Mouse (Mus musculus) bone marrow, adult 2 months (tissue): ENCODE measurements around the gene H2-K1. TPM values are rescaled to one million over a fixed set of nuclear protein-coding genes. Genes with fewer than 3 reads are reported as not detected.

Experiments used
- H3K27ac ChIP-seq: fragments of 200-500 bp; 2 replicates; pipeline ENCODE4 v1.5.1; 2012; ENCODE audit warnings: low read depth, mild to moderate bottlenecking, control low read depth, inconsistent platforms, low read length; ENCODE audit not compliant: control insufficient read depth, poor library complexity, insufficient read depth
- H3K4me1 ChIP-seq: fragments of 200-500 bp; 2 replicates; pipeline ENCODE4 v1.6.1; 2011; ENCODE audit warnings: low read length; ENCODE audit not compliant: control insufficient read depth, insufficient read depth
- H3K4me3 ChIP-seq: fragments of 200-500 bp; replicated peaks from 2 replicates; pipeline ENCODE3; 2011; ENCODE audit warnings: mild to moderate bottlenecking, low read depth, low read length, control low read depth; ENCODE audit not compliant: control insufficient read depth
- CTCF ChIP-seq: fragments of 200-500 bp; IDR thresholded peaks from 2 replicates; pipeline ENCODE4 v1.5.1; 2011; ENCODE audit warnings: low read length, control low read depth; ENCODE audit not compliant: control insufficient read depth, insufficient read depth
- POLR2A ChIP-seq: fragments of 200-500 bp; IDR thresholded peaks from 2 replicates; pipeline ENCODE4 v1.6.1; 2011; ENCODE audit warnings: low read depth, mild to moderate bottlenecking, control low read depth, low read length, borderline replicate concordance; ENCODE audit not compliant: control insufficient read depth
- WGBS: fragments of 180-500 bp; shearing (Covaris S2); methylation state at CpG from one replicate; pipeline ENCODE4 v1.1.7; 2018; 5-methylcytosine and 5-hydroxymethylcytosine counted together
- polyA plus RNA-seq: library from polyadenylated mRNA; stranded (reverse); fragments of >200 nt; gene quantifications from 2 replicates; pipeline ENCODE4 v1.2.4, GENCODE M21; 2011; ENCODE audit warnings: low replicate concordance; ENCODE audit not compliant: missing spikeins, insufficient read depth, insufficient read length

Gene H2-K1
- polyA plus RNA-seq, 1 experiment: 1,240 TPM

DNA sequence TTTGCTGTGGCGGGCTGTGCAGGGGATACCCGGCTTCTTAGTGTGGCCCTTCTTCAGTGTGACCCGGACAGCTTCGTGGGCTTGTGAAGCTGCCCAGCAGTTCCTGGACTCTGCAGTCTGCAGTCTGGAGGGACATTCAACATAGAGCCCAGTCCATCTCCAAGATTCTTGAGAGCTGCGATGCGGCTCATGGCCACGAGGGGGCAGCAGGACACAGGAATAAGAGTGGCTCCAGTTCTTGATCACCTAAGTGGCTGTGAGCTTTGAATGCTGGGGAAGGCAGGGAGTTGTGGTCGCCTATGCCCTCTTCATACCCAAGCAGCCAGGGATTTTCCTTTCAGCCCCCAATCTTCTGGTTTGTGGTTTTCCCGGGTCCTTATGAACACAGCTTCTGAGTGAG is 31.7 kb downstream of the H2-K1 start:
- TF ChIP-seq CTCF: peak; percentile 92
- no peak for TF ChIP-seq POLR2A
- no peaks in the 10 kb centered on the region for H3K4me1 ChIP-seq

DNA sequence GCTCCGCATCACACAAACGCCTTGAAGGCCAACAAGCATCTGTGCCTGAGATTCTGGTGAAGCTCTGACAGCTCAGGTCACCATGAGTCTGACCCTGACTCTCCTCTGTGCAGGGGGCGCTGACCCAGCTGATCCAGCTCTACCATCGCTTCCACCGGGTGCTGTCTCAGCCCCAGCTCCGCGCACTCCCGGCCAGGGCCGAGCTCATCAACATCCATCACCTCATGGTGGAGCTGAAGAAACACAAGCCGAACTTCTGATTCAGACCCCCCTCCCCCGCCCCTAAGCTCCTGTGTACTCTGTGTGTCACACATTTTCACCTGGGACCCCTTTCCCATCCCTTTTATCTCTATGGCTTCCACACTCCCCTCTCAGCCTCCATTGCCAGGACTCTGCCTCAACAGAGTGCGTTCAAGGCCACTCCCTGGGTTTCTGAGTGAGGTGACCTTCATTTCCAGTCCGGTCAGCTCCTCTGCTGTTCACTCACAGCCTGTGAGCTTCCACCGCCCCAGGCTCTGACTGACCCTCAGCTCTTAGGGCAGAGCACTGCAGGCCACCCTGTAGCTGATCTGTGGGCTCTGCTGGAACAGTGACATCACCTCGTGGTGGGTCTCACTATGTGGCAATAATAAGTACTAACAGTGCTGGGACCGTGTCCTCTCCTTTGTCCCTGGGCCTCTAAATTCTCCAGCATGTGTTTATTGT is 34.1 kb downstream of the H2-K1 start:
- no peaks in the 10 kb centered on the region for H3K4me1 ChIP-seq
- TF ChIP-seq POLR2A (no peak), CTCF (no peak)
- 89% methylated on average over 16 of the region's 16 CpGs for WGBS
- no peak overlapping the region for H3K4me3 ChIP-seq
- H3K27ac ChIP-seq: no peak overlapping the region

More for the DNA sequence above, 31.7 kb downstream of the H2-K1 start:
- under 1% methylated on average over 9 of the region's 9 CpGs for WGBS
- H3K27ac ChIP-seq: no peak overlapping the region
- H3K4me3 ChIP-seq: no peak overlapping the region

DNA sequence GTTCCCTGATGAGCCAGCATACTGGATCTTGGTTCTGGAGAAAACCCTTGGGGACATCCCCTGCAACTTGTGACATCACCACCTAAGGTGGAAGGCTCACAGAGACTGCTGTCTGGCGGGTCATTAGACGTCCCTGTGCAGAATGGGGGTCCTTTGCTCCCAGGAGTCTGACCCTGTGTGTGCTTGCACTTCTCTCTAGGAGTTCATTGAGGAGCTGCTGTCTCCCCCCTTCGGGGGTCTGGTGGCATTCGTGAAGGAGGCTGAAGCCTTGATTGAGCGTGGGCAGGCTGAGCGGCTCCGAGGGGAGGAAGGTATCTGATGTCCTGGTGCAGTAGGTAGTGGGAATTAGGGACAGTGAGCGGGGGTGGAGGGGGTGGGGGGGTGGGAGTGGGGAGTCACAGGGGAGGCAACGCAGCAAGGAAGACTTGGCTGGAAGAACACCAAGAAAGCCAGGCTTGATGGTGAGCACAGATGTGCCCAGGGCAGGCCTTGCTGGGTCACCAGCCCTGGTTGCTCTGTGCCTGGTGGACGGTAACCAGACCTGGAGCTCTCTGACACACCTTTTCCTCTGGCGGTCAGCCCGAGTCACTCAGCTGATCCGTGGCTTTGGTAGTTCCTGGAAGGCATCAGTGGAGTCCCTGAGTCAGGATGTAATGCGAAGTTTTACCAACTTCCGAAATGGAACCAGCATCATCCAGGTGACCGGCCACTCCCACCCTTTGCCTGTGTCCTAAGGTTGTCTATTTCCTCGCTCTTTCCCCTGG is 34.9 kb downstream of the H2-K1 start:
- WGBS: 87% methylated on average over 17 of the region's 17 CpGs
- H3K4me1 ChIP-seq: no peaks in the 10 kb centered on the region
- H3K4me3 ChIP-seq: no peak overlapping the region
- no peak overlapping the region for H3K27ac ChIP-seq
- TF ChIP-seq POLR2A (no peak), CTCF (no peak)

DNA sequence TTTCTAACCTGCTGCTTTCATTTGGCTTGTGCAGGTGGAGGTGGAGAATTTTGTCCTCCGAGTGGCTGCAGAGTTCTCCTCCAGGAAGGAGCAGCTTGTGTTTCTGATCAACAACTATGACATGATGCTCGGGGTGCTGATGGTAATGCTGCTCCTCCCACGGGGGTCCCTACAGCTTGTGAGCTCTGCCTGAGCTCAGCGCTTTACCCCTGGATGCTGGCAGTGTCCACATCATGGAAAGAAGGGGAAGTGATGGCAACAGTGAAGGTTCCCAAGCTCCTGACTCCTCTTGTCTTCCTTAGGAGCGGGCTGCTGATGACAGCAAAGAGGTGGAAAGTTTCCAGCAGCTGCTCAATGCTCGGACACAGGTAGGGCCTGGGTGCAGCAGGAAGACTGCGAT is 37.3 kb downstream of the H2-K1 start:
- Histone ChIP-seq H3K27ac (no peak overlapping the region), H3K4me1 (no peaks in the 10 kb centered on the region), H3K4me3 (no peak overlapping the region)
- TF ChIP-seq POLR2A (no peak), CTCF (no peak)
- 89% methylated on average over 7 of the region's 7 CpGs for WGBS

DNA sequence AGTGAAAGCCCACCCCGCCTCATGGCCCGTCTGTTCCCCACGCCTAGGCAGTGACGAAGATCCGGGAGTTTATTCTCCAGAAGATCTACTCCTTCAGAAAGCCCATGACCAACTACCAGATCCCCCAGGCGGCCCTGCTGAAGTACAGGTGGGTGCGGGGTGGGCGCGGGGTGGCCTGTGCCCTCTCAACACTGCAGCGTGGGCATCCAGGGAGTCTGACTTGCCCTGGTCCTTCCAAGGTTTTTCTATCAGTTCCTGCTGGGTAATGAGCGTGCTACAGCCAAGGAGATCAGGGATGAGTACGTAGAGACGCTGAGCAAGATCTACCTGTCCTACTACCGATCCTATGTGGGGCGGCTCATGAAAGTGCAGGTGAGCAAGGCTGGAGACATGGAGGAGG is 40.2 kb downstream of the H2-K1 start:
- TF ChIP-seq CTCF: no peak
- TF ChIP-seq POLR2A: no peak
- H3K4me3 ChIP-seq: no peak overlapping the region
- 95% methylated on average over 15 of the region's 15 CpGs for WGBS

DNA sequence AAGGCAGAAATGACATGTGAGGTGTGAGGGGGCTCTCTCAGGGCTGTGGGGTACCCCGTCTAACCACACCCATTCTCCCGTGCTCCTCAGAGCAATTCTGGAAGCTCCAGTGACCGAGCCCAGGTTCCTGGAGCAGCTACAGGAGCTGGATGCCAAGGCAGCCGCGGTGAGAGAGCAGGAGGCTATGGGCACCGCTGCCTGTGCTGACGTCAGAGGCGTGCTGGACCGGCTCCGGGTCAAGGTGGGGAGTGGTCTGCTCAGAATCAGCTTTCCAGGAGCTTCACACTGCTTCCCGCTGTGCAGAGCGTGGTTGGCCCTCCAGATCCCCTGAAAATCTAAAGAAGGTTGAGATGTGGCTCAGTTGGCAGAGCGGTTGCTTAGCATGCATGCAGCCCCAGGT is 41.0 kb downstream of the H2-K1 start:
- no peak for TF ChIP-seq CTCF
- no peak for TF ChIP-seq POLR2A
- Histone ChIP-seq H3K4me1 (peaks cover 1% of the 10 kb centered on the region; the same call in 1 of the 2 replicates), H3K4me3 (no peak overlapping the region), H3K27ac (no peak overlapping the region)
- 94% methylated on average over 13 of the region's 13 CpGs for WGBS

More for the DNA sequence above, 40.2 kb downstream of the H2-K1 start:
- Histone ChIP-seq H3K4me1 (no peaks in the 10 kb centered on the region), H3K27ac (no peak overlapping the region)

DNA sequence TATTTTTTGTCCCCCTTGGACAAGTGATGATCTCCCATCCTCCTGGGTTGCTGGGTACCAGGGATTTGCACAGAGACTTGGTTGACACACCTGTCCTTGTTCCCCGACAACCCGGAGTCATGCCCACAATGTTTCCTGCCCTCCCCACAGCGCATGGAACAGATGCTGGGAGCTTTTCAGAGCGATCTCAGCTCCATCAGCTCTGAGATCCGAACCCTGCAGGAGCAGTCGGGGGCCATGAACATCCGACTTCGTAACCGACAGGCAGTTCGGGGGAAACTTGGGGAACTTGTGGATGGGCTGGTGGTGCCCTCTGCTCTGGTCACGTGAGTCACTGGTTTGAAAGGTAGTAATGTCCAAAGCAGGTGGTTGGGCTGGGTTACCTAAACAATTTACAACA is 41.7 kb downstream of the H2-K1 start:
- peaks cover 1% of the 10 kb centered on the region; the same call in 1 of the 2 replicates for H3K4me1 ChIP-seq
- H3K27ac ChIP-seq: no peak overlapping the region
- no peak overlapping the region for H3K4me3 ChIP-seq
- TF ChIP-seq CTCF (no peak), POLR2A (no peak)
- WGBS: 95% methylated on average over 11 of the region's 11 CpGs

DNA sequence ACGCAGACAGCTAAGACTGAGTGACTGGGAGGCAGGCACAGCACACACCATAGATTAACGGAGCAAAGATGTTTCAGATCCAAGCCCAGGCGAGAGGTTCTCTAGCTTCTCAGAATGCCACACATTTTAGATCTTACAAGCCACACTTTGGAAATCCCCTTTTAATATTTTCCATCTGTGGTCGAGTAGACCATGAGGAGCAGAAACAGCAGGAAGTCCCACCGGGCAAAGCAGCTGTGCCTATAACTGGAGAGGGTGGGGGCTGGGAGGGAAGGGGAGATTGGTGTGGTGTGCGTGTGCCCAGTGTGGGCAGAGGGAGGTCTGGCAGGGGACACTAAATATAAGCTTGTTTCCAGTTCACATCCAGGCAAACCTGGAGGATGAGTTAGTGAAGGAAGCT is 42.7 kb downstream of the H2-K1 start:
- Histone ChIP-seq H3K27ac (no peak overlapping the region), H3K4me3 (no peak overlapping the region), H3K4me1 (peaks cover 1% of the 10 kb centered on the region; the same call in 1 of the 2 replicates)
- 68% methylated on average over 6 of the region's 6 CpGs for WGBS
- TF ChIP-seq CTCF (no peak), POLR2A (no peak)

DNA sequence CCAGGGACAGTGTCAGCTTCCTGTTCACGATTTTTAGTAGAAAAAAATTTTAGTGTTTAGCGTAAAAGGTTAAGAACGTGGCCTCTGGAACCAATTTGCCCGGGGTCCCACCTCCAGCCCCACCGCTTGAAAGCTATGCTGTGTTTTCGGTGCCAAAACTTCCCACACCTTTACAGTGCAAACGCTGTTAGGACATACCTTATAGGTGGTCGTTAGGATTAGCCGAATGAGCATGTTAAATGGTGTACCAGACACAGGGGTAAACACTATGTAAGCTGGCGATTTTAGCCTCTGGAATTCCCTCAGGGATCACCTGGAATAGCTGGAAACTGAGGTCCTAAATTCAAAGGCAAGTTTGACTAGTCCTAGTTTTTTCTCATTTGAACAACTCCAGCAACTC is 43.8 kb downstream of the H2-K1 start:
- TF ChIP-seq POLR2A: no peak
- TF ChIP-seq CTCF: no peak
- Histone ChIP-seq H3K4me1 (peaks cover 1% of the 10 kb centered on the region; the same call in 1 of the 2 replicates), H3K27ac (peak overlapping the region; percentile 92), H3K4me3 (peak overlapping the region; percentile 95)
- 6% methylated on average over 10 of the region's 10 CpGs for WGBS
